Mouse (Mus musculus) neural tube, embryonic 14.5 days (tissue): ENCODE results near the gene Unc119. TPM values are rescaled to one million over a fixed set of nuclear protein-coding genes. Genes with fewer than 3 reads are reported as not detected.

ENCODE experiments used
- ATAC-seq: fragments of 200-750 bp; cut with Nextera tagmentation; 2 replicates; pipeline ENCODE4 v1.8.0; 2017; ENCODE audit warnings: low read depth, mild to moderate bottlenecking, moderate TSS enrichment, moderate library complexity
- H3K27ac ChIP-seq: fragments of 300-500 bp; sonication (generic); 2 replicates; pipeline ENCODE4 v1.5.1; 2014; ENCODE audit warnings: low read depth, mild to moderate bottlenecking, control low read depth, low read length, moderate library complexity, mixed read lengths
- H3K27me3 ChIP-seq: fragments of 300-500 bp; sonication (generic); 2 replicates; pipeline ENCODE4 v1.6.1; 2014; ENCODE audit warnings: low read length; ENCODE audit not compliant: control insufficient read depth, insufficient read depth
- H3K36me3 ChIP-seq: fragments of 300-500 bp; sonication (generic); 2 replicates; pipeline ENCODE4 v1.6.1; 2014; ENCODE audit warnings: low read length, mixed read lengths; ENCODE audit not compliant: control insufficient read depth, insufficient read depth
- H3K4me1 ChIP-seq: fragments of 300-500 bp; sonication (generic); 2 replicates; pipeline ENCODE4 v1.6.1; 2014; ENCODE audit warnings: low read length; ENCODE audit not compliant: control insufficient read depth, insufficient read depth
- H3K4me2 ChIP-seq: fragments of 300-500 bp; sonication (generic); 2 replicates; pipeline ENCODE4 v1.6.1; 2014; ENCODE audit warnings: mild to moderate bottlenecking, low read depth, low read length, control low read depth
- H3K4me3 ChIP-seq: fragments of 300-500 bp; sonication (generic); 2 replicates; pipeline ENCODE4 v1.5.1; 2014; ENCODE audit warnings: low read depth, low read length, control low read depth, mixed read lengths
- H3K9ac ChIP-seq: fragments of 300-500 bp; sonication (generic); replicated peaks from 2 replicates; pipeline ENCODE4 v1.6.1; 2014; ENCODE audit warnings: low read depth, mild to moderate bottlenecking, control low read depth, low read length, mixed read lengths
- H3K9me3 ChIP-seq: fragments of 300-500 bp; sonication (generic); 2 replicates; pipeline ENCODE4 v1.6.1; 2016; ENCODE audit warnings: low read length; ENCODE audit not compliant: control insufficient read depth
- WGBS: fragments of 180-500 bp; shearing (Covaris S2); extraction: QIAGEN DNeasy Blood & Tissue Kit; methylation state at CpG from one replicate; pipeline ENCODE4 v1.1.7; 2014; 5-methylcytosine and 5-hydroxymethylcytosine counted together
- polyA plus RNA-seq: library from polyadenylated mRNA; unstranded; fragments of >200 nt; fragmentation: Nextera tagmentation; extraction: Ambion mirVana; gene quantifications from 2 replicates; pipeline ENCODE4 v1.2.1, GENCODE M21; 2014

Gene Unc119
- polyA plus RNA-seq = 74.8 and 91.5 TPM in 2 replicates

- no peaks in the 10 kb centered on the region for H3K9me3 ChIP-seq
Measured at GRCm38 (mm10) chr11:78343381-78344327, at the start of gene Unc119. Unc119 (plus strand) TSS chr11:78343482.

GRCm38 (mm10) chr11:78294585-78294984 lies 48.7 kb upstream of the Unc119 start:
- H3K27ac ChIP-seq = no peak overlapping the region
- H3K9ac ChIP-seq = no peak overlapping the region
- no peak overlapping the region for H3K4me2 ChIP-seq
- 93% methylated on average over 6 of the region's 6 CpGs for WGBS
- peaks cover 14% of the 10 kb centered on the region for H3K36me3 ChIP-seq
- H3K9me3 ChIP-seq = no peaks in the 10 kb centered on the region
- ATAC-seq = no peak
- no peak overlapping the region for H3K4me3 ChIP-seq
- no peaks in the 10 kb centered on the region for H3K4me1 ChIP-seq
- no peaks in the 10 kb centered on the region for H3K27me3 ChIP-seq

More at GRCm38 (mm10) chr11:78343381-78344327, at the start of gene Unc119:
- Histone ChIP-seq H3K4me1 (peaks cover 12% of the 10 kb centered on the region), H3K36me3 (peaks cover 22% of the 10 kb centered on the region), H3K4me2 (peak within 1 kb of the TSS; percentile 70), H3K27ac (peak within 1 kb of the TSS; percentile 84), H3K9ac (peak within 1 kb of the TSS; percentile 94), H3K4me3 (peak within 1 kb of the TSS; percentile 84), H3K27me3 (no peaks in the 10 kb centered on the region)
- WGBS = 1% methylated on average over 53 of the region's 66 CpGs
- ATAC-seq = peak; percentile 79

DNA sequence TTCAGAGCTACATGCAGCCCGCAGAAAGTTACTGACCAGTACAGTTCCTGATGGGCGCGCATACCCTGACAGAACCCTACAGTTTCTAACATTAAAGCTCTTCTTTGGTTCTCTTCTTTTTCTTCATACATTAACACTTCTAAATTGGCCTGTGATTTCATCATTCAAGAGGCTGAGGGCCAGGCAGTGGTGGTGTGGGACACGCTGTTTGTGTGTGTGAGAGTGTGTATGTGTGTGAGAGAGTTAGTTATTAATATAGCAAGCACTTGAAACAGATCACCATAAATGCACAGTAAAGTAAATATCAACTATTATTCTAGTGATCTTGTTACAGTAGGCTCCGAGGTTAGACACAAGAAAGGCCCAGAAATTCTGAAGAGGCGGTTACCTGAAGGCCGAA lies 42.4 kb upstream of the Unc119 start:
- H3K4me3 ChIP-seq = peak overlapping the region; percentile 47
- H3K27ac ChIP-seq = no peak overlapping the region
- WGBS = 72% methylated on average over 7 of the region's 7 CpGs
- H3K4me1 ChIP-seq = peaks cover 7% of the 10 kb centered on the region; the same call in 1 of the 2 replicates
- peak; percentile 31; the same call in 1 of the 2 replicates for ATAC-seq
- H3K9ac ChIP-seq = peak overlapping the region; percentile 37
- H3K4me2 ChIP-seq = peak overlapping the region; percentile 97
- H3K36me3 ChIP-seq = no peaks in the 10 kb centered on the region
- no peaks in the 10 kb centered on the region for H3K9me3 ChIP-seq
- H3K27me3 ChIP-seq = no peaks in the 10 kb centered on the region

DNA sequence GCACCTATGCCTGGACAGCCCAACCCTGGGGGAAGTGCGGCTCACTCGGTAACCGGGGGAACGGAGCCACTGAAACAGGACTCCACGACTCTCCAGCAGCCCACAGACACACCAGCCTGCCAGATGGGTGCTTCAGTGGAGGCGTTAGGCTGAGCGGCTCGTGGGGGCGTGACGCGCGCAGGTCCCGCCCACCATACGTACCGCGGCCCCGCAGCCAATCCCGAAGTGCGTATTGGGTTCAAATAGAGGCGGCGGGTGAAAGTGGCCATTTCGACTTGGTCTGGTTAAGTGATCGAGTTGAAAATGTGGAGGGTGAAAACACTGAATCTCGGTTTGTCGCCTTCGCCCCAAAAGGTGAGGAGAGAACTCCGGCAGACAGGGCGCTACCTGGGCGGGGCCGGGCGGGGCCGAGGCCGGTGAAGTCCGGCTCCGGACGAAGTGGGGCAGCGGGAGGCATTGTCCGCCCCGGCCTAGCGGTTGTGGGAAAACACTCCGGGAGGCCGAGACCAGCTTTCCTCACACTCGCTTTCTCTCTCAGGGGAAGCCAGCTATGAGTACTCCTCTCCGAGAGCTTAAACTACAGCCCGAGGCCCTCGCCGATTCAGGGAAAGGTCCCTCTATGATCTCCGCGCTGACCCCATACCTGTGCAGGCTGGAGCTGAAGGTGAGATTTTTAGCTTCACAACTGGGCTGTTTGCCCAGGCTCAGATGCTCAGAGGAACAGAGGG lies 41.8 kb upstream of the Unc119 start, which contains the start of gene Spag5:
TSS of gene Spag5 (plus strand) at position 173 of the 728 bp plus-strand sequence.
- Histone ChIP-seq H3K9me3 (no peaks in the 10 kb centered on the region), H3K27me3 (no peaks in the 10 kb centered on the region), H3K4me3 (peak within 1 kb of the TSS; percentile 47), H3K4me1 (peaks cover 7% of the 10 kb centered on the region; the same call in 1 of the 2 replicates), H3K9ac (peak within 1 kb of the TSS; percentile 37), H3K4me2 (peak within 1 kb of the TSS; percentile 97), H3K27ac (no peak within 1 kb of the TSS), H3K36me3 (no peaks in the 10 kb centered on the region)
- under 1% methylated on average over 49 of the region's 49 CpGs for WGBS
- ATAC-seq = peak; percentile 100

DNA sequence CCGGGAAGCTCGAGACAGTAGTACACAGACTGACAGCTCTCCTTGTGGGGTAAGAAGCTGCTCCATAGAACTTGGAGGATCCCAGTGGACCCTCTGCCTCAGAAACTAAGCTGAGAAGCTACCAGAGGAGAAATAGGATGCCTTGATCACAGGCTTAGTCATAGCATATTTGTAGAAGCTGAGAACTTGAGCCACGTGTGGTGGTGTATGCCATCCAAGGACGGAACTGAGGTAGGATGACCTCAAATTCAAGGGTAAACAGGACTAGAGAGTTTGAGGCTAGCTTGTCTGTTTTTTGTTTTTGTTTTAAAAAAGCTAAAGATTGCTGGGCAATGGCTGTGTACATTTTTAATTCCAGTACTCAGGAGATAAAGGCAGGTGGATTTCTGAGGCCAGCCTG lies 38.0 kb upstream of the Unc119 start:
- no peak overlapping the region for H3K4me2 ChIP-seq
- H3K27ac ChIP-seq = no peak overlapping the region
- no peak overlapping the region for H3K4me3 ChIP-seq
- no peaks in the 10 kb centered on the region for H3K27me3 ChIP-seq
- H3K4me1 ChIP-seq = peaks cover 7% of the 10 kb centered on the region; the same call in 1 of the 2 replicates
- WGBS = 93% methylated on average over 4 of the region's 4 CpGs
- no peak for ATAC-seq
- H3K9ac ChIP-seq = no peak overlapping the region
- H3K36me3 ChIP-seq = no peaks in the 10 kb centered on the region
- no peaks in the 10 kb centered on the region for H3K9me3 ChIP-seq

DNA sequence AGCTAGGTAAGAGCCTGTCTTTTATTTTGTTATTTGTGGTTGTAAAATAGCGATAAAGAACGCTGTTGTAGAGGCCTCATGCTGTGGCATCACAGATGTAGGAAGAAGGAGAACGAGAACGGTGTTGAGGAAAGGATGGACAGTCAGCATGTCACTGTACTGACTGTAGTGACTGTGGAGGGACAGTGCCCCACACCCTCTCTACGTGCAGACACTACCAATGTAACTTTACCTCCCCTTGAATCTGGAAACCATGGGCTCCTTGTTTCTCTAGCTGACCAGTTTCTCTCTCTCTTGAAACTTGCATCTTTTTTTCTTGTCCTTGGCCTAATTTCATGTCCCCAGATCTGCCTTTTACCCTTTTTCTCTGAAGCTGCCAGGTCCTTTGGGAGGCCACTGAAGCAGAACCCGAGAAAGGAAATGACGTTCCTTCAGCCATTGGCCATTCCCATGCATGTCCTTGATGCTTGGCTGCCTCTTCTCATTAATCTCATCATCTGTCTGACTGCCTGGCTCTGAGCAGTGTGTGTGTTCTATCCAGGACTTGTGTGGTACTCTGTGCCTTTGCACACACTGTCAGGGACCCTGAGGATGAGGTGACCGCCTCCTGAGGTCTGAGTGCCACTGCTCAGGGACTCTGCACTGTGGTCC lies 32.3 kb upstream of the Unc119 start:
- H3K27me3 ChIP-seq = no peaks in the 10 kb centered on the region
- H3K36me3 ChIP-seq = no peaks in the 10 kb centered on the region
- no peak overlapping the region for H3K9ac ChIP-seq
- no peak overlapping the region for H3K4me2 ChIP-seq
- no peaks in the 10 kb centered on the region for H3K4me1 ChIP-seq
- no peak overlapping the region for H3K4me3 ChIP-seq
- no peak overlapping the region for H3K27ac ChIP-seq
- no peak for ATAC-seq
- no peaks in the 10 kb centered on the region for H3K9me3 ChIP-seq
- WGBS = 84% methylated on average over 8 of the region's 8 CpGs

DNA sequence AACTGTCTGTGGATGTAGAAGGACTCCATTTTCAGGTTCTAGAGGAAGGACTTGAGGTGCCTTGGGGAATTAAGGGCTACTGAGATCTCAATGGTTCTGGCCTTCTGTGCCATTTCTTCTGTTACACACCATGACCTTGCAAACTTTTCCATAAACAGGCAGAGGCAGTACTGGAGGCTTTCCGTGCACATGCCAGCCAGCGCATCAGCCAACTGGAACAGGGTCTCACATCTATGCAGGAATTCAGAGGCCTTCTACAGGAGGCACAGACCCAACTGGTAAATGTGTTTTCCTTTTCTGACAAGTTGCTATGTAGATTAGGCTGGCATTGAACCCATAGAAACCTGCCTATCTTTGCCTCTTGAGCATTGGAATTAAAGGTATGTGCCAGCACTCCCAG lies 29.6 kb upstream of the Unc119 start:
- ATAC-seq = no peak
- H3K4me3 ChIP-seq = no peak overlapping the region
- no peaks in the 10 kb centered on the region for H3K36me3 ChIP-seq
- WGBS = 97% methylated on average over 2 of the region's 2 CpGs
- no peak overlapping the region for H3K9ac ChIP-seq
- no peaks in the 10 kb centered on the region for H3K27me3 ChIP-seq
- no peaks in the 10 kb centered on the region for H3K9me3 ChIP-seq
- no peak overlapping the region for H3K4me2 ChIP-seq
- no peaks in the 10 kb centered on the region for H3K4me1 ChIP-seq
- no peak overlapping the region for H3K27ac ChIP-seq

DNA sequence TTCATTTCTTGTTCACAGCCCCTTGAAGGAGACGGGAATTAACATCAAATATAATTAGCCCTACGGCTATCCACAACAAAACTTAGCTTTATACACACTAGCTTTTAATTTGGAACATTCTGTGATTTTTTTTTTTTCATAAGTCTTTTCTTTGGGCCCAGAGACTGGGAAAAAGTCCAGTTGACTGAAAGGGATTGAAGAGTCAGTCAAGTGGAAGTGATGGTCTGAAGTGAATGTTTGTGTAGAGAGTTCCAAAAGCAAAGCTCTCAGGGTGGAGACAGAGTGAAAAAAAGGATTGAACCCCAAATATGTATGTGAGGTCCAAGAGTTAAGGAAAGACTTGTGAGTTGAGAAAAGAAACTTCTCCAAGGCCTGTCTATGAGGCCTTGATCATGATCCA lies 24.9 kb upstream of the Unc119 start:
- Histone ChIP-seq H3K9ac (no peak overlapping the region), H3K9me3 (no peaks in the 10 kb centered on the region), H3K4me1 (peaks cover 8% of the 10 kb centered on the region; the same call in 1 of the 2 replicates), H3K36me3 (no peaks in the 10 kb centered on the region), H3K4me3 (no peak overlapping the region), H3K27me3 (no peaks in the 10 kb centered on the region), H3K27ac (no peak overlapping the region), H3K4me2 (no peak overlapping the region)
- no peak for ATAC-seq
- WGBS = 85% methylated on average over 2 of the region's 2 CpGs
